Mouse (Mus musculus) gastrocnemius, postnatal 25 days (tissue): ENCODE measurements around the gene Gm5538. TPM values are rescaled to one million over a fixed set of nuclear protein-coding genes. Genes with fewer than 3 reads are reported as not detected.

Experiments
- DNase-seq: peaks from one replicate; pipeline ENCODE4 v3.0.0; 2022
- long read RNA-seq, 2 experiments: library from polyadenylated mRNA; stranded (forward); transcript quantifications; one replicate each; pipeline ENCODE4 v2.0.0; 2021
- total RNA-seq, 2 experiments: library from RNA; stranded (reverse); gene quantifications; 1 replicate in 1 of 2; 2 replicates in 1 of 2; pipeline ENCODE4 v1.2.3; 2021

Gene Gm5538
- total RNA-seq: not detected
- long read RNA-seq, experiment 1: 0 reads
- long read RNA-seq, experiment 2: 0 reads

DNA sequence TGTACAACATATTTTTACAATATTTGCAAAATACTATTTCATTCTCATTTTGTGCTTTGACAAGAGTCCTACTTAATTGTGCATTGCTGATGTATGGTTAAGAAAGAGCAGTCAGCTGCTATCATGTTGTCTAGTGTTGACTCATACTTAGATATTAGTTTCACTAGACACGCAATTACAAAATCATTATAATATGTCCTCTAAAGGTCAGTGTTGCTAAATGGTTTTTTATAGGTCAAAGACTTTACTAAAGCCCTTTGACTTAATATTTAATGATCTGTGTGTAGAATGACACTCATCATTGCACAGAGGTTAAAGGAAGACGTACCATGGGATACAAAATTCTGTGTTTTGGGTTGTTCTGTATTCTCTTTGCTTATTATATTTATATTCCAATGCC, at the start of gene Gm5538:
Gm5538 (plus strand) TSS at position 301 of the 400 bp plus-strand sequence.
- DNase-seq: no peak

DNA sequence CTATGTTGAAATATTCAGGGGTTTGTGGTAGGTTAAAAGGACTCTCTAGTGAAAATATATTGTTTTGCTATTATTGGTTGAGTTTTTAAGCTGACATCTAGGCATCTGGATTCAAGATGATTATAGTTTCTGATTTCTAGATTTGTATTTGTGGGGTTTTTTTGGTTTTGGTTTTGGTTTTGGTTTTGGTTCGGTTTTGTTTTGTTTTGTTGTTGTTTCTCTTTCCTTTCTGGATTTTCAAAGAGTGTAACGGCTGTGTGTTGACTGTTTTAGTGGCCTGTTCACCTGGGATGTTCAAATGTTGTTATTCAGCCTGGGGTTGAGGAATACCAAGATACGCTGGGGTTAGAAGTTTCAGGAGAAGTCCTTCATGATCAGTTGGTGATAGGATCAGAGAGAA, 32.2 kb upstream of the Gm5538 start:
- DNase-seq: no peak

DNA sequence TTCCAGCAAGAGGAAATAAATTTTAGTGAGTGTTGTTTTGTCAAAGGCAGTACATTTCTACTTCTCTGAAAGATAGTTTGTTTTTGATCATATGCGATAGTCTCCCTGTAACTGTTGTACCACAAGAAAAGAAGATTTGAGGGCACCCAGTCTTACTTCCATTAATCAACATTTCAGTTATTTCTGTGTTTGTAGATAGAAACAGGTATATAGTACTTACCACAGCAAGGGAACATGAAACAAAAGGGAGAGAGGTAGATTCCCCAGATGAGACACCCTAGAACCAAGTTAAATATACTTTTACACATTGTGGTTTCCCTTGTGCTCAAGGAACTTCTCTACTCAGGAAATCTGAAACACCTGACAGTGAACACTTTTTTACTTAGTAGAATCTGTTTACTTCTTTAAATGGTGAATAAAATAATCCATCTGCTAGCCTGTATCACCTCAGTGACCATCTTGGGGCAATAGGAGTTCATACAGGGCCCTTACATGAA, 26.9 kb upstream of the Gm5538 start:
- no peak for DNase-seq

DNA sequence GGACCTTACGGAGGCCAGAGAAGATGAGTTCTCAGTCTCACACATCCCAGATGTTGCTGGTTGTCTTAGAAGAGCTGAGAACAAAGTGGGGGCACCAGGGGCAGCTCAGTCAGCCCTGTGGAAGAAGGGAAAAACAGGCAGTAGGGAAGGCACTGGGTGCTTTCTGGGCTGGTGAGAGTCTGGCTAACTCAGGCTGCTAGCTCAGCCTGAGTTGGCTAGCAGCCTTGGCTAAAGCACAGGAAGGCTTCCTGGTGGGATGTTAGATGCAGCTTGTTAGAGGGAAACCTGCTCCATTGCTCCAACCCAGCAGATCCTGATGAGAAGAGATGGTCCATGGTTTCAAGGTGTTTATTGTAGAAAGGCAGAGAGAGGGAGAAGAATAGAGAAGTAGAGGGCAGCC, 10.3 kb downstream of the Gm5538 start:
- DNase-seq: no peak

DNA sequence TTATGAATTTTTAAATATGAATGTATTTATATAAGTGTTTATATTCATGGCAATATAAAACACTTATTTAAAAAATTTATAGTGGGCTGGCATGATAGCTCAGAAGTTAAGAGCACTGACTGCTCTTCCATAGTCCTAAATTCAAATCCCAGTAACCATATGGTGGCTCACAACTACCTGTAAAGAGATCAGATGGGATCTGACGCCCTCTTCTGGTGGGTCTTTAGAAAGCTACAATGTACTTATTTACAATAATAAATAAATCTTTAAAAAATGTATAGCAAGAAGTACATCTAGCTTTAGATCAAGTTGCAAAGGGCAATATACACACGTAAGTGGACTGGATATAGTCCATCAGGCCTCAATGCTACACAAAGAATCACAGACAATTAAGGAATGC, 14.6 kb downstream of the Gm5538 start:
- DNase-seq: no peak

Other genes with a start within 250 kb of the Gm5538 start
- not detected for gene Gm8298, start 131.3 kb downstream of the Gm5538 start, total RNA-seq
- gene C130079G13Rik, start 195.4 kb downstream of the Gm5538 start, total RNA-seq: not detected